Mouse (Mus musculus) neural tube, embryonic 14.5 days (tissue): ENCODE data around the gene Ift52. TPM values are rescaled to one million over a fixed set of nuclear protein-coding genes. Genes with fewer than 3 reads are reported as not detected.

Source experiments
- ATAC-seq: fragments of 200-750 bp; cut with Nextera tagmentation; 2 replicates; pipeline ENCODE4 v1.8.0; 2017; ENCODE audit warnings: low read depth, mild to moderate bottlenecking, moderate TSS enrichment, moderate library complexity
- H3K27ac ChIP-seq: fragments of 300-500 bp; sonication (generic); 2 replicates; pipeline ENCODE4 v1.5.1; 2014; ENCODE audit warnings: low read depth, mild to moderate bottlenecking, control low read depth, low read length, moderate library complexity, mixed read lengths
- H3K27me3 ChIP-seq: fragments of 300-500 bp; sonication (generic); 2 replicates; pipeline ENCODE4 v1.6.1; 2014; ENCODE audit warnings: low read length; ENCODE audit not compliant: control insufficient read depth, insufficient read depth
- H3K36me3 ChIP-seq: fragments of 300-500 bp; sonication (generic); 2 replicates; pipeline ENCODE4 v1.6.1; 2014; ENCODE audit warnings: low read length, mixed read lengths; ENCODE audit not compliant: control insufficient read depth, insufficient read depth
- H3K4me1 ChIP-seq: fragments of 300-500 bp; sonication (generic); 2 replicates; pipeline ENCODE4 v1.6.1; 2014; ENCODE audit warnings: low read length; ENCODE audit not compliant: control insufficient read depth, insufficient read depth
- H3K4me2 ChIP-seq: fragments of 300-500 bp; sonication (generic); 2 replicates; pipeline ENCODE4 v1.6.1; 2014; ENCODE audit warnings: mild to moderate bottlenecking, low read depth, low read length, control low read depth
- H3K4me3 ChIP-seq: fragments of 300-500 bp; sonication (generic); 2 replicates; pipeline ENCODE4 v1.5.1; 2014; ENCODE audit warnings: low read depth, low read length, control low read depth, mixed read lengths
- H3K9ac ChIP-seq: fragments of 300-500 bp; sonication (generic); replicated peaks from 2 replicates; pipeline ENCODE4 v1.6.1; 2014; ENCODE audit warnings: low read depth, mild to moderate bottlenecking, control low read depth, low read length, mixed read lengths
- H3K9me3 ChIP-seq: fragments of 300-500 bp; sonication (generic); 2 replicates; pipeline ENCODE4 v1.6.1; 2016; ENCODE audit warnings: low read length; ENCODE audit not compliant: control insufficient read depth
- WGBS: fragments of 180-500 bp; shearing (Covaris S2); extraction: QIAGEN DNeasy Blood & Tissue Kit; methylation state at CpG from one replicate; pipeline ENCODE4 v1.1.7; 2014; 5-methylcytosine and 5-hydroxymethylcytosine counted together
- polyA plus RNA-seq: library from polyadenylated mRNA; unstranded; fragments of >200 nt; fragmentation: Nextera tagmentation; extraction: Ambion mirVana; gene quantifications from 2 replicates; pipeline ENCODE4 v1.2.1, GENCODE M21; 2014

The Ift52 gene
- polyA plus RNA-seq, 1 experiment from 2014 or later = 36.8 TPM

- Histone ChIP-seq H3K27me3 (no peaks in the 10 kb centered on the region), H3K4me2 (no peak overlapping the region), H3K9ac (no peak overlapping the region), H3K4me3 (no peak overlapping the region), H3K36me3 (no peaks in the 10 kb centered on the region), H3K27ac (no peak overlapping the region), H3K4me1 (no peaks in the 10 kb centered on the region), H3K9me3 (no peaks in the 10 kb centered on the region)
- no peak for ATAC-seq
- 91% methylated on average over 12 of the region's 12 CpGs for WGBS
Measured at GRCm38 (mm10) chr2:163074808-163075207, 57.7 kb downstream of the Ift52 start.

GRCm38 (mm10) chr2:163075234-163075633 lies 58.1 kb downstream of the Ift52 start:
- 82% methylated on average over 3 of the region's 3 CpGs for WGBS
- Histone ChIP-seq H3K4me3 (no peak overlapping the region), H3K27me3 (no peaks in the 10 kb centered on the region), H3K4me1 (no peaks in the 10 kb centered on the region), H3K9ac (no peak overlapping the region), H3K9me3 (no peaks in the 10 kb centered on the region), H3K4me2 (no peak overlapping the region), H3K36me3 (no peaks in the 10 kb centered on the region), H3K27ac (no peak overlapping the region)
- no peak for ATAC-seq

- no peak overlapping the region for H3K4me2 ChIP-seq
Measured at GRCm38 (mm10) chr2:163079041-163079440, 61.9 kb downstream of the Ift52 start.

GRCm38 (mm10) chr2:163082591-163082990 lies 65.4 kb downstream of the Ift52 start:
- 84% methylated on average over 5 of the region's 5 CpGs for WGBS
- Histone ChIP-seq H3K4me3 (no peak overlapping the region), H3K27me3 (no peaks in the 10 kb centered on the region), H3K27ac (no peak overlapping the region), H3K9me3 (no peaks in the 10 kb centered on the region), H3K9ac (no peak overlapping the region), H3K36me3 (no peaks in the 10 kb centered on the region), H3K4me2 (no peak overlapping the region), H3K4me1 (no peaks in the 10 kb centered on the region)
- ATAC-seq = no peak

More at GRCm38 (mm10) chr2:163079041-163079440, 61.9 kb downstream of the Ift52 start:
- WGBS = 96% methylated on average over 4 of the region's 4 CpGs
- H3K9me3 ChIP-seq = no peaks in the 10 kb centered on the region
- ATAC-seq = no peak
- H3K9ac ChIP-seq = no peak overlapping the region
- no peaks in the 10 kb centered on the region for H3K4me1 ChIP-seq
- H3K36me3 ChIP-seq = no peaks in the 10 kb centered on the region
- H3K4me3 ChIP-seq = no peak overlapping the region
- H3K27me3 ChIP-seq = no peaks in the 10 kb centered on the region
- no peak overlapping the region for H3K27ac ChIP-seq

GRCm38 (mm10) chr2:163084519-163084918 lies 67.4 kb downstream of the Ift52 start:
- H3K9ac ChIP-seq = no peak overlapping the region
- no peaks in the 10 kb centered on the region for H3K27me3 ChIP-seq
- no peak for ATAC-seq
- WGBS = 94% methylated on average over 3 of the region's 3 CpGs
- H3K36me3 ChIP-seq = no peaks in the 10 kb centered on the region
- no peaks in the 10 kb centered on the region for H3K4me1 ChIP-seq
- H3K4me3 ChIP-seq = no peak overlapping the region
- no peak overlapping the region for H3K4me2 ChIP-seq
- H3K27ac ChIP-seq = no peak overlapping the region
- H3K9me3 ChIP-seq = no peaks in the 10 kb centered on the region

- Histone ChIP-seq H3K4me3 (no peak overlapping the region), H3K36me3 (no peaks in the 10 kb centered on the region), H3K9ac (no peak overlapping the region), H3K9me3 (no peaks in the 10 kb centered on the region), H3K4me1 (no peaks in the 10 kb centered on the region), H3K27me3 (no peaks in the 10 kb centered on the region), H3K27ac (no peak overlapping the region), H3K4me2 (no peak overlapping the region)
- ATAC-seq = no peak
- WGBS = 90% methylated on average over 6 of the region's 6 CpGs
Measured at GRCm38 (mm10) chr2:163085047-163085446, 67.9 kb downstream of the Ift52 start.

GRCm38 (mm10) chr2:163086561-163086960 lies 69.4 kb downstream of the Ift52 start:
- ATAC-seq = no peak
- 79% methylated on average over 8 of the region's 8 CpGs for whole genome bisulfite sequencing
- no peak overlapping the region for H3K27ac ChIP-seq
- no peak overlapping the region for H3K9ac ChIP-seq
- no peak overlapping the region for H3K4me3 ChIP-seq
- no peaks in the 10 kb centered on the region for H3K9me3 ChIP-seq
- H3K4me1 ChIP-seq = no peaks in the 10 kb centered on the region
- no peak overlapping the region for H3K4me2 ChIP-seq
- H3K36me3 ChIP-seq = no peaks in the 10 kb centered on the region
- no peaks in the 10 kb centered on the region for H3K27me3 ChIP-seq

GRCm38 (mm10) chr2:163087728-163088127 lies 70.6 kb downstream of the Ift52 start, which contains the start of gene Gtsf1l:
TSS of gene Gtsf1l (minus strand) at chr2:163087855.
- WGBS = 84% methylated on average over 9 of the region's 9 CpGs
- Histone ChIP-seq H3K9me3 (no peaks in the 10 kb centered on the region), H3K27ac (no peak within 1 kb of the TSS), H3K36me3 (no peaks in the 10 kb centered on the region), H3K4me3 (no peak within 1 kb of the TSS), H3K27me3 (no peaks in the 10 kb centered on the region), H3K4me2 (no peak within 1 kb of the TSS), H3K9ac (no peak within 1 kb of the TSS), H3K4me1 (no peaks in the 10 kb centered on the region)
- no peak for ATAC-seq

- Histone ChIP-seq H3K9me3 (no peaks in the 10 kb centered on the region), H3K4me3 (no peak overlapping the region), H3K36me3 (no peaks in the 10 kb centered on the region), H3K4me1 (no peaks in the 10 kb centered on the region), H3K4me2 (no peak overlapping the region), H3K27ac (no peak overlapping the region), H3K27me3 (no peaks in the 10 kb centered on the region), H3K9ac (no peak overlapping the region)
- no peak for ATAC-seq
- WGBS = 70% methylated on average over 5 of the region's 5 CpGs
Measured at GRCm38 (mm10) chr2:163089475-163090123, 72.4 kb downstream of the Ift52 start.
